Mouse (Mus musculus) neural tube, embryonic 10.5 days (tissue): ENCODE data around the gene Atp13a4.

Experiments used
- DNase-seq: peaks from one replicate; pipeline ENCODE4 v3.0.0-alpha.2; 2017; ENCODE audit warnings: low spot score; ENCODE audit errors: extremely low spot score

Gene Atp13a4

DNA sequence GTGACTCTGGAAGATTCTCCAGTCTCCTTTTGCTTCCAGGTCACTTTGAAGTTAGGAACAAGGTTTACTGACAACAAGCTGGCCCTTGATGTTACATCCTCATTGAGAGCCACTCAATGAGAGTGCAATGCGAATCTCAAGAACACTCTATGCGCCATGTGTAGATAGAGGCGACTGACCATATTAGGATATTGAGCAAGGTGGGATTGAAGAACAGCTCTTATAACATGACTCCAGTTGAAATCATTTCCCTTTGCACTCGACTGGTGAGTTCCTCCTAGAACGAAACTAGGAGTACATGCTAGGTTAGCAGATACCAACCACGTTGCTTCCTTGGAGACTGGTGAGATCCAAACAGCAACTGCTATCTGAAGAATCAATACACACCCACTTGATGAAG is 64.3 kb downstream of the Atp13a4 start:
- no peak for DNase-seq

DNA sequence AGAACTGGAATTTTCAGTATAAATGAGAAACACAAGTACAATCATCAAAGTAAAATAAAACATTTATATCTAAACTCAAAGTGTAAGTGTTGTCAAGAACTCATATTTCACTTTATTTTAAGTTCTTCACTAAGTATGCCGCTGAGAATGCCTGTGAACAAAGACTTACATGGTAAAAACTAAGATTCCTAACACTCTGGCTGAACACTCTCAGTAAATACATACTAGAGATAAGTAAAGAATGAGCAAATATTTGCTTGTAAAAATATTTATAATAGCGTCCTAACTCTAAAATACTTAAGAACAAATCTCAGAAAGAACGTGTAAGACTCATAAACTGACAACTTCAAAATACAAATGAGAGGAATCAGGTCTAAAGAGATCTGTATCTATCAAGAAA is 80.9 kb downstream of the Atp13a4 start:
- DNase-seq, result no peak

DNA sequence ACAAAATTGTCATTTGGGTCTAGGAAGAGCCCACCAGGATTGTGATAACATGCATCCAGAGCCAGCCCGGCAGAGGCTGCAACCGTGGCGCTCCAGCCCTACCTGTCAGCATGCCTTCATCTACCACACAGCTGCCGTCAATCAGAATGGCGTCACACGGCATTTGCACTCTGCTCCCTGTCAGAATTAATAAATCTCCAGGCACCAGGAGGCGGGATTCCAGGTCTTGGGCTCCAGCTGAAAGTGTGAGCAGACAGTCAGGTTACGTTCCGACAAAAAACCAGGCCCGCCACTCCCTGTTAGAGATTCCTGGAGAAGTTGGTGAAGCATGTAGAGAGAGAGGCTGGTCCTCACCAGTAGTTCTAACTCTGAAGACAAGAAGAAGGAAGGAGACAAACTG is 85.3 kb downstream of the Atp13a4 start:
- no peak for DNase-seq

- no peak for DNase-seq
These were observed 87.8 kb downstream of the Atp13a4 start for GRCm38 (mm10) chr16:29456851-29457250.

GRCm38 (mm10) chr16:29453282-29453681 is 91.4 kb downstream of the Atp13a4 start:
- DNase-seq, result no peak

DNA sequence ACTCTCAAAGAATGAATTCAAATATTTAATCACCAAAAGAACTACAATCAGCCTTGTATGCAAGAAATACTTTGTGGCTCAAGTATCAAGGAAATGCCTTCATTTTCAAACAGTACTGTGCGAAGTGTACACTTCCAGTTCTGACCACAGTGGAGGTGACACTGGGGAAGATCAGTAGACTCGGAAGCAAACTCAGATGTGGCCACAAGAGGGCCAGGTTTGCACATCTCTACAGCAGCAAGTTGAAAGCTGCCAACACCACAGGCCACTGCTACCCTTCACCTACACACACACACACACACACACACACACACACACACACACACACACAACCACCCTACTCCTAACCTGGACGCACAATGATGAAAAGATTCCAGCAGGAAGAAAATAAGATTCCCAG is 93.0 kb downstream of the Atp13a4 start:
- peak; percentile 44 for DNase-seq

- no peak for DNase-seq
These were observed 102.5 kb downstream of the Atp13a4 start for GRCm38 (mm10) chr16:29442126-29442525.

DNA sequence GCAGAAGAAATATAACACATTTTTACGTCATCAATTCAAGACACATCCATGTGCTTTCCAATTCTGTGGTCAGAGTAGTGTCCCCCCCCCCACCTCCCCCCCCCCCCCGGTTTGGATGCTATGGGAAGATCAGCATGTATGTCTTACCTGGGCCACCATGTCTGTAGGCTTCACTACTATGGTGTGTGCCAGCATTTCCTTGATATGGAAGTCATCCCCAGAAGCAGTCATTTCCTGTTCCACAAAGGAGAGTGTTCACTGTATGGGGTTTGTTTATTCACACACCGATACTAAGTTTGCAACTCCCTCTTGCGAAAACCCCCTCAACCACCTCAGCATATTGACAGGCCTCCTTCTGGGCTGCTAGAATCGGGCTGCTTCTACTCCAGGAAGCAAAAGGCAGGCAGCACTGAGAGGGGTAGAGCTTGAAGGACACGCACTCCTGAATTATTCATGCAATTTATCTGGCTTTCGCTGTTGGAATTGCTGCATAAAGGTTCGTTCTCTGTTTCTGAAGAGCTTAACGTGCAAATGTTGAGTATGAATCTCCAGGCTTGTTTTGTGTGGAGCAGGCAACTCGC is 103.2 kb downstream of the Atp13a4 start:
- DNase-seq, result no peak

DNA sequence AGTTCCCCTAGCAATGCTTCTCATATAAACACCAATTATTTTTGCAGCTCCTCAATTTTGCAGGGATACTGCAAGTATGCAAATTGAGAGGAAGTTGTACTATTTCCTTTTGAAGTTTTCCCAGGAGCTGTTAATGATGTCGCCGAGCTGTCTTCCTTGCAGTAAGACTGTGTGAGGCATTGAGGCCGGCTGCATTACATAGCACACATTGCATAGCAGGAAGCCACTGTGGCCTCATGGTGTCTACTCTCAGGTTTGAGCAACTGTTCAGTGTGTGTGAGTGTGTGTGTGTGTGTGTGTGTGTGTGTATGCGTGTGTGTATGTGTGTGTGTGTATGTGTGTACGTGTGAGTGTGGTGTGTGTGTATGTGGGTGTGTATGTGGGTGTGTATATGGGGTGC is 106.6 kb downstream of the Atp13a4 start:
- DNase-seq, result no peak

GRCm38 (mm10) chr16:29435746-29436145 is 108.9 kb downstream of the Atp13a4 start:
- no peak for DNase-seq

- peak; percentile 29 for DNase-seq
These were observed 110.0 kb downstream of the Atp13a4 start for GRCm38 (mm10) chr16:29434712-29435111.

GRCm38 (mm10) chr16:29414822-29415221 is 129.8 kb downstream of the Atp13a4 start:
- no peak for DNase-seq

GRCm38 (mm10) chr16:29407319-29407718 is 137.3 kb downstream of the Atp13a4 start:
- no peak for DNase-seq

DNA sequence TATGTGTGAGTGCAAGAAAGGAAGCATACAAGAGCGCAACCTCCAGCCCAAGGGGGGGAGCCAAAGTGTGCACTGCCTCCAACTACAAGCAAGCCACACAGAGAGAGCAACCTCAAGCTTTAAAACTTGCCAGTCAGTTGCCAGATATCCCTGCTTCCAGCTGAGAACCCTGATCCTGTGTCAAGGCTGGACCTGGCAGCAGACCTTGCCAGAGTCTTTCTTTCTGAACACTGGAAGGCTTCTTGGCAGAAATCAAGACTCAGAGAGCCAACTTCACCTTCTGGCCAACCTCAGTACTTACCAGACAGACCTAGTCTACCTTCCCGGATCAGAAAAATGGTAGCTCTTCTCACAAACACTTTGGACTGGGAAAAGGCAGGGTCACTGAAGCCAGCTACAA is 145.6 kb downstream of the Atp13a4 start:
- no peak for DNase-seq

DNA sequence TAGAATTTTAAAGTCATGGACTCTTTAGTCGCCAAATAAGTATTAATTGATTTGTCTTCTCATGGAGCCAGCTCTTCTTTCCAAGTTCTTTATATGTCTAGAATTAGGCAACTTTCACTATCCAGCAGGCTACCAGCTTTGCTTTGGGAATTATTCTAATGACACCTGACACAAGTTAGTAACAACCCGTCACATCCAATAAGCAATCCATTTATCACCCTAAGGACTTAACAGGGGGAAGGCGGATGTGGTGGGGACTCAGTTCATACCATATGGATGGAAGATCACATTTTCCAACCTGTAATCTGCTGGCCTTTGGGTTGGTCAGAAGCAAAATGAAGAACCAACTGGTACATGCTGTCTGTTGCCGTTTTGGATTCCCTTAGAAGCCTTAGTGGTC is 159.9 kb downstream of the Atp13a4 start:
- DNase-seq, result no peak

DNA sequence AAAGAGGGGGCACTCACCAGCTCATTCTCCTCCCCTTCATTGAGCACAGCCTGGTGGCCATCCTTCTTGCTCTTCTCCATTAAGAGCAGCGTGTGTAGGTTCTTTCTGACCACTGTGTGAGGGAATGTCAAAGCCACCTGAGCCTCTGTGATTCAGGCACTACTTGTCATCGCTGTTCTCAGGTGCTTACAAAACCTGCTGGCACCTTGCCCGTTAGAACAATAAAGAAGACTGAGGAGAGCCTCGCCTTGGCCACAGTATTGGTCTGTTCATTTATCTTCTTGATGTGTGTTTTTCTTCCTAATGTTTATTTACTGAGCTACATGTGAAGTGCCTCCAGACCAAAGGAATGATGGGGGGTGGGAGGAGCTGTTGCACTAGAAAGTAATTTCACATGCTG is 166.2 kb downstream of the Atp13a4 start, which contains the start of gene Atp13a5:
TSS of gene Atp13a5 (minus strand) at position 275 of the 400 bp plus-strand sequence.
- DNase-seq, result no peak

DNA sequence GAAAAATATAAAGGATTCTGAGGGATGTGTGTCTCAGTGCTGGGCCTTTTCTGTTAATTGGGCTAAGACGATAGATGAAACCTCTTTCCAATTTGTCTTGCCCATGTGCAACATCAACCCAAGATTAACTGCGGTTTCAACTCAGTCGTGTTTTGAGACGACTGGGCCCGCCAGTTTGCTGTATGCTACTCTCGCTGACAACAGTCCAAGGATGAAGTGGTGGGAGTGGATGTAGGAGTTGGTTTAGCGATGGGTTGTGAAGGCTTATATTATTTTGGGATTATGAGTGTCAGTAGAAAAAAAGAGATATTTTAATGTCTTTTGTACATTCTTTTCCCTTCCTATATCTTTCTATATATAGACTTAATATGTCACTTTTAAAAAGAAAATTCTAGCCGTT is 170.0 kb downstream of the Atp13a4 start:
- DNase-seq, result no peak
